Mouse (Mus musculus): ENCODE measurements around the gene Eef1akmt3. TPM values are rescaled to one million over a fixed set of nuclear protein-coding genes. Genes with fewer than 3 reads are reported as not detected.

Eef1akmt3 gene
- total RNA-seq, 1 experiment, result 0.49 TPM

DNA sequence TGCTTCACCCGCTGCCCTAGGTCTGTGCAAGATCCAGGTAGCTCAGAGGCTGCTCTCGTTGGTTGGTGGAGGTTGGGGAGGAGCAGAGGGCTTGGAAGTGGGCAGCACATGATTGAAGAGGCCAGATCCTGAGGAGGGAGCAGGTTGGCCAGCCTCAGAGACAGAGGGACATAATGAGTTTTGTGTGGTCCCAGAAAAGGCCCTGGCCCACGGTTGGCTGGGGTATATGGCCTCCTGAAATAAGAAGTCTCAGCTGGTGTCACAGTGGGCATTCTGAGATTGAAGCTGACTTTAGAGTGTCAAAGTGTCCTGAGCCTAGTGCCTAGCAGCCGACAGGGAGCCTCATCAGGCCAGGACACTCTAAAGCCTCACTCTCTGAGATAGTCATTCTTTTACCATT, 56.2 kb downstream of the Eef1akmt3 start:
- H3K9ac ChIP-seq (ENCODE audit: insufficient read depth, low read depth, low read length, poor library complexity, severe bottlenecking), result no peak overlapping the region
- no peak overlapping the region for H3K4me3 ChIP-seq (ENCODE audit: insufficient read depth in 1 of 2, low read depth in 1 of 2, low read length in 2 of 2, poor library complexity in 1 of 2, severe bottlenecking in 1 of 2)
- H3K36me3 ChIP-seq (ENCODE audit: control insufficient read depth, insufficient read depth, low read length, poor library complexity, severe bottlenecking), result no peaks in the 10 kb centered on the region; the same call in 1 of the 2 replicates
- in situ Hi-C loops (cut with MboI; ENCODE audit: low sequenced_read_pairs in 2 of 2, unreplicated experiment in 2 of 2), result no loop called here
- no peak for TF ChIP-seq HCFC1 (IDR thresholded peaks at IDR 0.05; ENCODE audit: borderline replicate concordance, insufficient read depth, low read length)
- TF ChIP-seq MAFK (IDR thresholded peaks at IDR 0.05; ENCODE audit: insufficient read depth, low read depth, low read length), result no peak
- TF ChIP-seq ZC3H11A (IDR thresholded peaks at IDR 0.05; ENCODE audit: borderline replicate concordance, low read depth, low read length), result no peak
- TF ChIP-seq ZNF384 (IDR thresholded peaks at IDR 0.05; ENCODE audit: low read depth, low read length), result no peak
- no peak for TF ChIP-seq CHD2 (IDR thresholded peaks at IDR 0.05; ENCODE audit: low read depth, low read length)
- peaks cover 15 to 71% of the 10 kb centered on the region in 2 experiments for H3K4me1 ChIP-seq (ENCODE audit: control insufficient read depth in 2 of 2, insufficient read depth in 2 of 2, low read length in 2 of 2, poor library complexity in 1 of 2)
- no peak overlapping the region for H3K27ac ChIP-seq (ENCODE audit: insufficient read depth, low read depth, low read length, poor library complexity, severe bottlenecking)
- H3K9me3 ChIP-seq (ENCODE audit: control insufficient read depth, insufficient read depth, low read depth, low read length), result no peaks in the 10 kb centered on the region
- no peak for DNase-seq (ENCODE audit: low read depth, low spot score)

DNA sequence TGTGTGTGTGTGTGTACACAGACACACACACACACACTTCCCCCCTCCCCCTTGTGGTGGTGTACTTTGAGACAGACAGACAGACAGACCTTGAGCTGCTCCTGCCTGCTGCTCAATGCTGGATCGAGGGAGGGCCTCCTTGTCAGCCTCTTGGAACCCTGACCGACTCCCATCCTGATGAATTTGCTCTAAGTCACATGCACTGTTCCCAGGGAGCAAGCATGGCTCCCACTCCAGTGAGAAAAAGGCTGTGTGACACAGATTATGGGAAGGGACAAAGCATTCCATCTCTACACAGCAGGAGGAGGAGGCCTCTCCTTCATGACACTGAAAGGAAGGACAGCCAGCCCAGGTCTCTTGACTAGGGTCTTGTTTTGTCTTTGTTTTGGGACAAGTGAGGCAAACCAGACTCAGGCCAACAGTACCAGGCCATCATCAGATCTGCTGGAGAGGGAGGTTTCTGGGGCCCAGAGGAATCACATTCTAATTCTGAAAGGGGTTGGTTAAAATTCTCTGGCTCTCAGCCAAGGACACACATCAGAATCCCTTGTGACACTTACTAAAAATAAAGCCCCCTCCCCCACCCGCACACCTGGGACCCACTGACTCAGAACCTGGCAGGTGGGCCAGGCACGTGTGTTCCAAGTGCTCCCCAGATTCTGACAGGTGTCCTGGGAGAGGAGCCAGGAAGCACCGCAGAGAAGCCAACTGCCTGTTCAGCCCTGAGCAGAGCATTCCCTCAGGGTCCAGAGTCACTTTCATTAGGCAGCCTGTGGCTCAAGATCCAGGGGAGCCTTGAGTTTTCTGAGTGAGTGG, 56.9 kb downstream of the Eef1akmt3 start:
- TF ChIP-seq ZNF384 (IDR thresholded peaks at IDR 0.05; ENCODE audit: low read depth, low read length), result no peak
- no peak for TF ChIP-seq MAFK (IDR thresholded peaks at IDR 0.05; ENCODE audit: insufficient read depth, low read depth, low read length)
- no peak for TF ChIP-seq CHD2 (IDR thresholded peaks at IDR 0.05; ENCODE audit: low read depth, low read length)
- TF ChIP-seq HCFC1 (IDR thresholded peaks at IDR 0.05; ENCODE audit: borderline replicate concordance, insufficient read depth, low read length), result no peak
- TF ChIP-seq ZC3H11A (IDR thresholded peaks at IDR 0.05; ENCODE audit: borderline replicate concordance, low read depth, low read length), result no peak
- in situ Hi-C loops (cut with MboI; ENCODE audit: low sequenced_read_pairs in 2 of 2, unreplicated experiment in 2 of 2), result no loop called here
- H3K27ac ChIP-seq (ENCODE audit: insufficient read depth, low read depth, low read length, poor library complexity, severe bottlenecking), result no peak overlapping the region
- DNase-seq (ENCODE audit: low read depth, low spot score), result no peak
- no peaks in the 10 kb centered on the region for H3K9me3 ChIP-seq (ENCODE audit: control insufficient read depth, insufficient read depth, low read depth, low read length)
- no peak overlapping the region; the same call in 1 of the 2 replicates for H3K9ac ChIP-seq (ENCODE audit: insufficient read depth, low read depth, low read length, poor library complexity, severe bottlenecking)
- H3K36me3 ChIP-seq (ENCODE audit: control insufficient read depth, insufficient read depth, low read length, poor library complexity, severe bottlenecking), result no peaks in the 10 kb centered on the region; the same call in 1 of the 2 replicates
- no peak overlapping the region for H3K4me3 ChIP-seq (ENCODE audit: insufficient read depth in 1 of 2, low read depth in 1 of 2, low read length in 2 of 2, poor library complexity in 1 of 2, severe bottlenecking in 1 of 2)
- peaks cover 15 to 67% of the 10 kb centered on the region in 2 experiments for H3K4me1 ChIP-seq (ENCODE audit: control insufficient read depth in 2 of 2, insufficient read depth in 2 of 2, low read length in 2 of 2, poor library complexity in 1 of 2)

DNA sequence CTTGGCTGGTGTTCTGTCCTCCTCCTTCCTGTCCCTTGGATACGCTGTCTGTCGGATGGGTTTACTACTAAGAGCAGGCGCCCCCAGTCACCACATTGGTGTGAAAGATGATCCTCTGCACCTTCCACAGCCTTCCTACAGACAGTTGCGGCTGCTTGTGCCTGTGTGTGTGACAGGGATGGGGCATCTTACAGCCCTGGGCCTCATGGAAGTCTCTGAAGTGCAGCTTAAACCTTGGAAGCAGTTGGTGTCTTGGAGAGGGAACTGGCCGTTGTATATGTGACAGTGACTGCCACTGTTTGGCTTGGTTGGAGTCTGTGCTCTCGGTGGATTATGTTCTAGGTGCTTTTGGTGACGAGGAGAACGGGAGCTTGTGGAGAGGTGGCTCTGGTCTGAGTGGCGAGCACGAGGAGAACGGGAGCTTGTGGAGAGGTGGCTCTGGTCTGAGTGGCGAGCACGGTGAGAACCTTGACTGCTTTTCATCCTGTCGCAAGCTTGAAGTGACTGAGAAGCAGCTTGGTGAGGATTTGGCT, 58.1 kb downstream of the Eef1akmt3 start:
- Histone ChIP-seq H3K27ac (ENCODE audit: insufficient read depth, low read depth, low read length, poor library complexity, severe bottlenecking) (no peak overlapping the region), H3K4me3 (ENCODE audit: insufficient read depth in 1 of 2, low read depth in 1 of 2, low read length in 2 of 2, poor library complexity in 1 of 2, severe bottlenecking in 1 of 2) (no peak overlapping the region), H3K36me3 (ENCODE audit: control insufficient read depth, insufficient read depth, low read length, poor library complexity, severe bottlenecking) (no peaks in the 10 kb centered on the region; the same call in 1 of the 2 replicates), H3K9ac (ENCODE audit: insufficient read depth, low read depth, low read length, poor library complexity, severe bottlenecking) (no peak overlapping the region), H3K4me1 (ENCODE audit: control insufficient read depth in 2 of 2, insufficient read depth in 2 of 2, low read length in 2 of 2, poor library complexity in 1 of 2) (peaks cover 15 to 59% of the 10 kb centered on the region in 2 experiments), H3K9me3 (ENCODE audit: control insufficient read depth, insufficient read depth, low read depth, low read length) (no peaks in the 10 kb centered on the region)
- TF ChIP-seq ZNF384 (IDR thresholded peaks at IDR 0.05; ENCODE audit: low read depth, low read length) (no peak), CHD2 (IDR thresholded peaks at IDR 0.05; ENCODE audit: low read depth, low read length) (no peak), HCFC1 (IDR thresholded peaks at IDR 0.05; ENCODE audit: borderline replicate concordance, insufficient read depth, low read length) (no peak), MAFK (IDR thresholded peaks at IDR 0.05; ENCODE audit: insufficient read depth, low read depth, low read length) (no peak), ZC3H11A (IDR thresholded peaks at IDR 0.05; ENCODE audit: borderline replicate concordance, low read depth, low read length) (no peak)
- DNase-seq (ENCODE audit: low read depth, low spot score), result no peak
- in situ Hi-C loops (cut with MboI; ENCODE audit: low sequenced_read_pairs in 2 of 2, unreplicated experiment in 2 of 2), result no loop called here

DNA sequence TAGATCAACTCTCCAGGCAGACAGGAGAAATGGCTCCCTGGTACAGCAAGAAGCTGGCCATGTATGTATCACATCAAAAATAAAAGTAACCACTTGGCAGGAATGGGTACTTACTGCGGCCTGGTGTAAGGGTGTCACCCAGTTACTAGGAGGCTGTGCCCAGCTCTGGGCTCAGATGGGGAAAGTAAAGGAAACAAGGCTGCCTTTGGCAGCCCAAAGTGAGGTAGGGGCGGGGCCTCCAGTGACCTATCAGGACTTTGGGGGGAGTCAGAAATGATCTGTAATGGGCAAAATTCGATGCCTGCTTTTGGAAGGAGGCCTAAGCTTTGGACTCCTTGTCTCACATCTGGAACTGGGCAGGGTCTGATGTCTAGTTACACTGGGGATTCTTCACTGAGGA, 59.6 kb downstream of the Eef1akmt3 start:
- H3K9me3 ChIP-seq (ENCODE audit: control insufficient read depth, insufficient read depth, low read depth, low read length), result no peaks in the 10 kb centered on the region
- DNase-seq (ENCODE audit: low read depth, low spot score), result no peak
- in situ Hi-C loops (cut with MboI; ENCODE audit: low sequenced_read_pairs in 2 of 2, unreplicated experiment in 2 of 2), result no loop called here

More for the DNA sequence above, 59.6 kb downstream of the Eef1akmt3 start:
- H3K36me3 ChIP-seq (ENCODE audit: control insufficient read depth, insufficient read depth, low read length, poor library complexity, severe bottlenecking), result no peaks in the 10 kb centered on the region; the same call in 1 of the 2 replicates
- H3K27ac ChIP-seq (ENCODE audit: insufficient read depth, low read depth, low read length, poor library complexity, severe bottlenecking), result no peak overlapping the region
- H3K4me3 ChIP-seq (ENCODE audit: insufficient read depth in 1 of 2, low read depth in 1 of 2, low read length in 2 of 2, poor library complexity in 1 of 2, severe bottlenecking in 1 of 2), result no peak overlapping the region
- TF ChIP-seq CHD2 (IDR thresholded peaks at IDR 0.05; ENCODE audit: low read depth, low read length) (no peak), ZNF384 (IDR thresholded peaks at IDR 0.05; ENCODE audit: low read depth, low read length) (no peak), MAFK (IDR thresholded peaks at IDR 0.05; ENCODE audit: insufficient read depth, low read depth, low read length) (no peak), HCFC1 (IDR thresholded peaks at IDR 0.05; ENCODE audit: borderline replicate concordance, insufficient read depth, low read length) (no peak), ZC3H11A (IDR thresholded peaks at IDR 0.05; ENCODE audit: borderline replicate concordance, low read depth, low read length) (no peak)
- peaks cover 9 to 52% of the 10 kb centered on the region in 2 experiments for H3K4me1 ChIP-seq (ENCODE audit: control insufficient read depth in 2 of 2, insufficient read depth in 2 of 2, low read length in 2 of 2, poor library complexity in 1 of 2)
- no peak overlapping the region for H3K9ac ChIP-seq (ENCODE audit: insufficient read depth, low read depth, low read length, poor library complexity, severe bottlenecking)

Other genes with a start within 250 kb of the Eef1akmt3 start
- gene Atp23, start 140.2 kb downstream of the Eef1akmt3 start, total RNA-seq (2012; rRNA removed), result 12.1 and 12.2 TPM in 2 replicates
- 28.5 and 38.1 TPM in 2 replicates for gene Ctdsp2, start 62.8 kb downstream of the Eef1akmt3 start, total RNA-seq (2012; rRNA removed)
- 0.18 and 0.32 TPM in 2 replicates for gene Avil, start 40.8 kb downstream of the Eef1akmt3 start, total RNA-seq (2012; rRNA removed)
- 52.8 and 60.9 TPM in 2 replicates for gene Tsfm, start 10.7 kb downstream of the Eef1akmt3 start, total RNA-seq (2012; rRNA removed)
- 20.4 and 21.4 TPM in 2 replicates for gene Mettl1, start 99 bp downstream of the Eef1akmt3 start, total RNA-seq (2012; rRNA removed)
- 0.40 and 0.74 TPM in 2 replicates for gene Cyp27b1, start 6.7 kb upstream of the Eef1akmt3 start, total RNA-seq (2012; rRNA removed)
- 4.6 and 8.3 TPM in 2 replicates for gene March9, start 18.7 kb upstream of the Eef1akmt3 start, total RNA-seq (2012; rRNA removed)
- 502 and 522 TPM in 2 replicates for gene Cdk4, start 22.0 kb upstream of the Eef1akmt3 start, total RNA-seq (2012; rRNA removed)
- gene Tspan31, start 28.8 kb upstream of the Eef1akmt3 start, total RNA-seq (2012; rRNA removed), result 121 and 154 TPM in 2 replicates
- gene Agap2, start 33.8 kb upstream of the Eef1akmt3 start, total RNA-seq (2012; rRNA removed), result 1.4 and 2.0 TPM in 2 replicates
- gene Os9, start 79.6 kb upstream of the Eef1akmt3 start, total RNA-seq (2012; rRNA removed), result 29.4 and 48.6 TPM in 2 replicates
- 4.5 and 8.6 TPM in 2 replicates for gene B4galnt1, start 123.7 kb upstream of the Eef1akmt3 start, total RNA-seq (2012; rRNA removed)
- 7.4 and 12.2 TPM in 2 replicates for gene Slc26a10, start 139.1 kb upstream of the Eef1akmt3 start, total RNA-seq (2012; rRNA removed)
- gene Arhgef25, start 148.6 kb upstream of the Eef1akmt3 start, total RNA-seq (2012; rRNA removed), result 39.2 and 87.7 TPM in 2 replicates
- gene Dtx3, start 154.2 kb upstream of the Eef1akmt3 start, total RNA-seq (2012; rRNA removed), result 29.5 and 75.5 TPM in 2 replicates
- 41.7 and 47.4 TPM in 2 replicates for gene Pip4k2c, start 170.1 kb upstream of the Eef1akmt3 start, total RNA-seq (2012; rRNA removed)
- gene Kif5a, start 221.8 kb upstream of the Eef1akmt3 start, total RNA-seq (2012; rRNA removed), result 6.2 and 11.2 TPM in 2 replicates
- 139 and 157 TPM in 2 replicates for gene Dctn2, start 224.9 kb upstream of the Eef1akmt3 start, total RNA-seq (2012; rRNA removed)
- gene Mbd6, start 247.5 kb upstream of the Eef1akmt3 start, total RNA-seq (2012; rRNA removed), result 15.8 and 18.0 TPM in 2 replicates

Measured in ES-E14 (cell line).